Mouse (Mus musculus): ENCODE results near the gene Rasgrp3. TPM values are rescaled to one million over a fixed set of nuclear protein-coding genes. Genes with fewer than 3 reads are reported as not detected.

Gene Rasgrp3
- total RNA-seq, 1 experiment, result 0.85 TPM

DNA sequence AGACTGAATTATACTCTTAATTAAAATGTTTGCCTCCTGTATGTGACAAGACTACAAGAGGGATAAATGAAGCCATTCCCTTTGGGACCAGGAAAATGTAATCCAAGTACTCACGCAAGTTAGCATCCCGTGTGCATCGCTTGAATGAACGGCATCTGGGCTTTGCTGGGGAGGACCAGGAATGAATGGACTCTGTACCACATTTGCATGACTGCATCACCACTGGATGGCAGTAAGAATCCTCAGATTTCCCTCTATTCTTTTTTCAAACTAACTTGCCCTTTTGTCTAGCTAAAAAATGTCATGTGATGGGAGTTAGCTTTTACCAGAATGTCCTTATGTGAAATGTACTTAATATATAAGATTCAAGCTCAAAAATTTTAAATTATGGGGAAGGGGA is 29.3 kb upstream of the Rasgrp3 start:
- in situ Hi-C loops (cut with MboI; ENCODE audit: low sequenced_read_pairs in 2 of 2, unreplicated experiment in 2 of 2), result no loop called here
- no peak overlapping the region for H3K4me3 ChIP-seq (ENCODE audit: insufficient read depth in 1 of 2, low read depth in 1 of 2, low read length in 2 of 2, poor library complexity in 1 of 2, severe bottlenecking in 1 of 2)
- H3K4me1 ChIP-seq (ENCODE audit: control insufficient read depth in 2 of 2, insufficient read depth in 2 of 2, low read length in 2 of 2, poor library complexity in 1 of 2), result no peaks in the 10 kb centered on the region
- H3K36me3 ChIP-seq (ENCODE audit: control insufficient read depth, insufficient read depth, low read length, poor library complexity, severe bottlenecking), result no peaks in the 10 kb centered on the region
- H3K27ac ChIP-seq (ENCODE audit: insufficient read depth, low read depth, low read length, poor library complexity, severe bottlenecking), result no peak overlapping the region
- DNase-seq (ENCODE audit: low read depth, low spot score), result no peak
- H3K9me3 ChIP-seq (ENCODE audit: control insufficient read depth, insufficient read depth, low read depth, low read length), result no peaks in the 10 kb centered on the region
- no peak for TF ChIP-seq MAFK (IDR thresholded peaks at IDR 0.05; ENCODE audit: insufficient read depth, low read depth, low read length)
- no peak for TF ChIP-seq CHD2 (IDR thresholded peaks at IDR 0.05; ENCODE audit: low read depth, low read length)
- no peak for TF ChIP-seq ZC3H11A (IDR thresholded peaks at IDR 0.05; ENCODE audit: borderline replicate concordance, low read depth, low read length)
- TF ChIP-seq ZNF384 (IDR thresholded peaks at IDR 0.05; ENCODE audit: low read depth, low read length), result no peak
- TF ChIP-seq HCFC1 (IDR thresholded peaks at IDR 0.05; ENCODE audit: borderline replicate concordance, insufficient read depth, low read length), result no peak
- H3K9ac ChIP-seq (ENCODE audit: insufficient read depth, low read depth, low read length, poor library complexity, severe bottlenecking), result no peak overlapping the region

DNA sequence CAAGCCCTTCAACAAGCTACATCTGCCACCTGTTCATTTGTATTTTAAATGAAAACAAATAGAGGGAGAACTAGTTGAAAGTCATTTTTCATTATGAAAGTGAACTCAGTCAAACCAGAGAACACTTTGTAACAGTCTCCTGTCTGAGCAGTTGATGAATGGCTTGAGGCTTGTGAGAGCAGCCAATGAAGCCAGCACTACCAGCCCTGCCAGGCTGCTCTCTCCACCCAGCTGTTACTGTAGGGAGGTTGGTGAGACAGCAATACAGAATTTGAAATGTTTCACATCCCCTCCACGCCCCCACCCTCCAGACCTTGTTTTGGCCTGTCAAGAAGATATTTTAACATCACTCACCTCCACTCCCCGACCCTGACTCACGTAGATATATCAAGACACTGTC is 18.8 kb upstream of the Rasgrp3 start:
- Histone ChIP-seq H3K9me3 (ENCODE audit: control insufficient read depth, insufficient read depth, low read depth, low read length) (no peaks in the 10 kb centered on the region), H3K4me3 (ENCODE audit: insufficient read depth in 1 of 2, low read depth in 1 of 2, low read length in 2 of 2, poor library complexity in 1 of 2, severe bottlenecking in 1 of 2) (no peak overlapping the region), H3K36me3 (ENCODE audit: control insufficient read depth, insufficient read depth, low read length, poor library complexity, severe bottlenecking) (no peaks in the 10 kb centered on the region), H3K4me1 (ENCODE audit: control insufficient read depth in 2 of 2, insufficient read depth in 2 of 2, low read length in 2 of 2, poor library complexity in 1 of 2) (no peaks in the 10 kb centered on the region), H3K27ac (ENCODE audit: insufficient read depth, low read depth, low read length, poor library complexity, severe bottlenecking) (no peak overlapping the region), H3K9ac (ENCODE audit: insufficient read depth, low read depth, low read length, poor library complexity, severe bottlenecking) (no peak overlapping the region)
- in situ Hi-C loops (cut with MboI; ENCODE audit: low sequenced_read_pairs in 2 of 2, unreplicated experiment in 2 of 2), result no loop called here
- TF ChIP-seq HCFC1 (IDR thresholded peaks at IDR 0.05; ENCODE audit: borderline replicate concordance, insufficient read depth, low read length) (no peak), ZNF384 (IDR thresholded peaks at IDR 0.05; ENCODE audit: low read depth, low read length) (no peak)
- DNase-seq (ENCODE audit: low read depth, low spot score), result no peak

DNA sequence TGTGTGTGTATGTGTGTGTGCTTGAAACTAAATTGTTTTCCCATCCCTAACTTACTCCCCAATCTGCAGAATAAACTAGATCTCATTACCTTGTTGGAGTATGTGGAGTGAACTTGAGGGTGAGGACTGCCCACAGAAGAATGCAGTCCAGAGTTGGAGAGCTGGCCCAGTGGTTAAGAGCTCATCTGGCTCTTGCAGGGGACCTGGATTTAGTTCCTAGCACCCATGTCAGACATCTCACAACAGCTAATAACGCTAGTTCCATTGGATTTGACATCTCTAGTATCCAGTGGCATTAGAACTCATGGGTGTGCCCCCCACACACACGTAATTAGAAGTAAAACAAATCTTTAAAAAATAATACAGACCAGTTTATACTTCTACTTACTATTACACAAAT is 1.5 kb upstream of the Rasgrp3 start:
- Histone ChIP-seq H3K9ac (ENCODE audit: insufficient read depth, low read depth, low read length, poor library complexity, severe bottlenecking) (no peak overlapping the region), H3K27ac (ENCODE audit: insufficient read depth, low read depth, low read length, poor library complexity, severe bottlenecking) (no peak overlapping the region), H3K4me3 (ENCODE audit: insufficient read depth in 1 of 2, low read depth in 1 of 2, low read length in 2 of 2, poor library complexity in 1 of 2, severe bottlenecking in 1 of 2) (no peak overlapping the region), H3K4me1 (ENCODE audit: control insufficient read depth in 2 of 2, insufficient read depth in 2 of 2, low read length in 2 of 2, poor library complexity in 1 of 2) (no peaks in the 10 kb centered on the region), H3K36me3 (ENCODE audit: control insufficient read depth, insufficient read depth, low read length, poor library complexity, severe bottlenecking) (no peaks in the 10 kb centered on the region), H3K9me3 (ENCODE audit: control insufficient read depth, insufficient read depth, low read depth, low read length) (no peaks in the 10 kb centered on the region)
- in situ Hi-C loops (cut with MboI; ENCODE audit: low sequenced_read_pairs in 2 of 2, unreplicated experiment in 2 of 2), result no loop called here
- DNase-seq (ENCODE audit: low read depth, low spot score), result no peak
- TF ChIP-seq HCFC1 (IDR thresholded peaks at IDR 0.05; ENCODE audit: borderline replicate concordance, insufficient read depth, low read length) (no peak), CHD2 (IDR thresholded peaks at IDR 0.05; ENCODE audit: low read depth, low read length) (no peak), MAFK (IDR thresholded peaks at IDR 0.05; ENCODE audit: insufficient read depth, low read depth, low read length) (no peak), ZNF384 (IDR thresholded peaks at IDR 0.05; ENCODE audit: low read depth, low read length) (no peak), ZC3H11A (IDR thresholded peaks at IDR 0.05; ENCODE audit: borderline replicate concordance, low read depth, low read length) (no peak)

DNA sequence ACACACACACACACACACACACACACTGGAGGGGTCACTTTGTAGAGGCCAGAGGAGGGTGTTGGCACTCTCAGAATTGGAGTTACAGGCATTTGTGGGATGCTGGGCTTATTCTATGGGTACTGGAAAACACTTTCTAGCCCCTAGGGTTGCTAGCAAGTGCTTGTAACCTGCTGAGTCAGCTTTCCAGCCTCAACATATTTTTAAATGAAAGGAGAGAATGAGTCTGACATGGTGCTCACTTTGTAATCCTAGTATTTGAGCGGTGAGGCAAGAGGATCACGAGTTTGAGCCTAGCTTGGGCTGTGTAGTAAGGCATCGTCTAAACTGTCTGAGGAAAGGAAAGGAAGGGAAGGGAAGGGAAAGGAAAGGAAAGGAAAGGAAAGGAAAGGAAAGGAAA is 825 bp upstream of the Rasgrp3 start:
- no peaks in the 10 kb centered on the region for H3K9me3 ChIP-seq (ENCODE audit: control insufficient read depth, insufficient read depth, low read depth, low read length)
- H3K4me3 ChIP-seq (ENCODE audit: insufficient read depth in 1 of 2, low read depth in 1 of 2, low read length in 2 of 2, poor library complexity in 1 of 2, severe bottlenecking in 1 of 2), result no peak overlapping the region
- H3K36me3 ChIP-seq (ENCODE audit: control insufficient read depth, insufficient read depth, low read length, poor library complexity, severe bottlenecking), result no peaks in the 10 kb centered on the region
- H3K9ac ChIP-seq (ENCODE audit: insufficient read depth, low read depth, low read length, poor library complexity, severe bottlenecking), result no peak overlapping the region
- TF ChIP-seq MAFK (IDR thresholded peaks at IDR 0.05; ENCODE audit: insufficient read depth, low read depth, low read length) (peak; percentile 56), ZC3H11A (IDR thresholded peaks at IDR 0.05; ENCODE audit: borderline replicate concordance, low read depth, low read length) (no peak)
- in situ Hi-C loops (cut with MboI; ENCODE audit: low sequenced_read_pairs in 2 of 2, unreplicated experiment in 2 of 2), result no loop called here
- no peak overlapping the region for H3K27ac ChIP-seq (ENCODE audit: insufficient read depth, low read depth, low read length, poor library complexity, severe bottlenecking)
- DNase-seq (ENCODE audit: low read depth, low spot score), result no peak
- H3K4me1 ChIP-seq (ENCODE audit: control insufficient read depth in 2 of 2, insufficient read depth in 2 of 2, low read length in 2 of 2, poor library complexity in 1 of 2), result no peaks in the 10 kb centered on the region

DNA sequence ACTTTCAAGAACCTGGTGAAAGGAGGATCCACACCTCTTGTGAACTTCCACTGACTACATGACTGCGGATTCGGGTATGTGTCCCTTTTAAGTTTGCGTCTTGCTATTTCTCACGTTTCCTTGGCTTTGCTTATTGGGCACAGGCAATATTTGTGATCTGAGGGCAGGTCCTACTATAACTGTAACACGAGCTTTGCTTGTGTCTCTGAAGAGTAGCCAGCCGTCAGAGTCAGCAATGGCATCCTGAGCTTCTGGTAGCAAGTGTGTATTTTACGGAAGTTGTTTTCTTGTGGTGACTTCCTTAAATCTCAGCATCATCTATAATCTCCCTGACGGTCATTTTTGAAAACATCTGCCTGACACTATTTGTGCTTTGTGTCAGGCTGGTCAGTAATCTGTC is 399 bp downstream of the Rasgrp3 start:
- in situ Hi-C loops (cut with MboI; ENCODE audit: low sequenced_read_pairs in 2 of 2, unreplicated experiment in 2 of 2), result no loop called here
- no peak for DNase-seq (ENCODE audit: low read depth, low spot score)
- TF ChIP-seq HCFC1 (IDR thresholded peaks at IDR 0.05; ENCODE audit: borderline replicate concordance, insufficient read depth, low read length) (no peak), ZC3H11A (IDR thresholded peaks at IDR 0.05; ENCODE audit: borderline replicate concordance, low read depth, low read length) (no peak), MAFK (IDR thresholded peaks at IDR 0.05; ENCODE audit: insufficient read depth, low read depth, low read length) (no peak), ZNF384 (IDR thresholded peaks at IDR 0.05; ENCODE audit: low read depth, low read length) (no peak), CHD2 (IDR thresholded peaks at IDR 0.05; ENCODE audit: low read depth, low read length) (no peak)
- Histone ChIP-seq H3K9ac (ENCODE audit: insufficient read depth, low read depth, low read length, poor library complexity, severe bottlenecking) (no peak overlapping the region), H3K27ac (ENCODE audit: insufficient read depth, low read depth, low read length, poor library complexity, severe bottlenecking) (no peak overlapping the region), H3K9me3 (ENCODE audit: control insufficient read depth, insufficient read depth, low read depth, low read length) (no peaks in the 10 kb centered on the region), H3K36me3 (ENCODE audit: control insufficient read depth, insufficient read depth, low read length, poor library complexity, severe bottlenecking) (no peaks in the 10 kb centered on the region), H3K4me3 (ENCODE audit: insufficient read depth in 1 of 2, low read depth in 1 of 2, low read length in 2 of 2, poor library complexity in 1 of 2, severe bottlenecking in 1 of 2) (no peak overlapping the region), H3K4me1 (ENCODE audit: control insufficient read depth in 2 of 2, insufficient read depth in 2 of 2, low read length in 2 of 2, poor library complexity in 1 of 2) (no peaks in the 10 kb centered on the region)
